Mouse (Mus musculus): ENCODE data around the gene Prss32.
"Not testable (repeated sequence)": the region's sequence is repeated elsewhere in the genome, so short reads cannot be mapped to it uniquely, and the experiment has no call there.

Gene Prss32

DNA sequence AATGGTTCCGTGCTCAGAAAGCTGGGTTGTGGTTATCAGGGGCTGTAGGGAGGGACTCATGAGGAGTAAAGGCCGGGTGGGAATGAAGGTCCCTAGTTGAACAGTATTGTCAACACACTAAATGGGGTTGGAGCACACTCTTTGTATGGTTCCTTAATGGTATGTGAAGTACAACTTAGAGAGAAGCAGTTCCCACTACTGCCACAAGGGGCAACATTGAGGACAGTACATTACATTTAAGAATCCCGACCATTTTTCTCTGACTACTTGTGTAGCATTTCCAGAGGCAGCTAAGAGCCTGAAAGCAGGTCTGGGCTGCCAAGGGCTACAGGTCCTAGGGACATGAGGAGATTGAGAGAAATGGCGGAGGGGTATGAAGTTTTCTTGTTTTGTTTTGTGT lies 2.5 kb upstream of the Prss32 start:
- DNase-seq (ENCODE audit: low read depth, low spot score) = no peak

DNA sequence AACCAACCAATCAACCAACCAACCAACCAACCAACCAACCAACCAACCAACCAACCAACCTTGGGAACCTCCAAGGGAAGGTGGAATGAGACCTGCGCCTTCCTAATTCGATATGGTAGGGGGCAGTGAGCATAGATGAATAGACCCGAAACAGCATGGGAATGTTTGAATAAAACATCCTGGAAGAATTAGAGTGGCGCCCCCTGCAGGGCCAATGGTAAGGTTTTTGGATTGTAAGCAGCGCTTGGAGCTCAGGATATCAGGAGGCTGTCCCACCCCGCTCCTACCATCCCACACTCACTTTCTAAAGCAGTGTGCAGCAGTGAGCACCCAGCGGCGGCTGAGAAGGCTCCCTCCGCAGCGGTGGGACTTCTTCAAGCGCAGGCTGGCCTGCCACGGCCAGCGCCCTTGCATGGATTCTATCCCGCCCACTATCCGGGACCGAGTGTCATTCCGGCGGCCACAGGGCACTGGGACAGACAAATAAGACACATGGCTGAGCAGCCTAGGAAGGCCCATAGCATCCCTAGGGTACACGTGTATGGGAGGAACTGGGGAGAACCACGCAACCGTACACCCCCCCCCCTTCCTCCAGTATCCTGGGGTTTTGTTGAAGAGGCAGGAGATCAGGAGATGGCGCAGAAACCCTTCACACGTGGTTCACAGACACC lies 379 bp upstream of the Prss32 start:
- DNase-seq (ENCODE audit: low read depth, low spot score) = no peak

DNA sequence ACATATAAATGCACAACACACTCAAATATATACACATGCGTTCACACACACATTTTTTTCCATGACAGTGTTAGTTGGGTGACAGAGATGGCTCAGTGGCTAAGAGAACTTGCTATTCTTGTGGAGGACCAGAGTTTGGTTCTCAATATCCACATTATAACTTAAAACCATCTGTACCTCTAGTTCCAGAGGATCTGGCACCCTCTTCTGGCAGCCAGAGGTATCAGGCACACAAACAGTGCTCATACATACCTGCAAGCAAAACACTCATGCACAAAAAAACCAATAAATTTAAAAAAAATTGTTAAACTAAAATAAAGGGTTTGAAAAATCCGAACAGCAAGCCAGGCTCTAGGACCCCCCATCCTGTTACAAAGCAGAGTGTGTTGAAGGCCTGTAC lies 6.4 kb downstream of the Prss32 start:
- DNase-seq (ENCODE audit: low read depth, low spot score) = no peak

DNA sequence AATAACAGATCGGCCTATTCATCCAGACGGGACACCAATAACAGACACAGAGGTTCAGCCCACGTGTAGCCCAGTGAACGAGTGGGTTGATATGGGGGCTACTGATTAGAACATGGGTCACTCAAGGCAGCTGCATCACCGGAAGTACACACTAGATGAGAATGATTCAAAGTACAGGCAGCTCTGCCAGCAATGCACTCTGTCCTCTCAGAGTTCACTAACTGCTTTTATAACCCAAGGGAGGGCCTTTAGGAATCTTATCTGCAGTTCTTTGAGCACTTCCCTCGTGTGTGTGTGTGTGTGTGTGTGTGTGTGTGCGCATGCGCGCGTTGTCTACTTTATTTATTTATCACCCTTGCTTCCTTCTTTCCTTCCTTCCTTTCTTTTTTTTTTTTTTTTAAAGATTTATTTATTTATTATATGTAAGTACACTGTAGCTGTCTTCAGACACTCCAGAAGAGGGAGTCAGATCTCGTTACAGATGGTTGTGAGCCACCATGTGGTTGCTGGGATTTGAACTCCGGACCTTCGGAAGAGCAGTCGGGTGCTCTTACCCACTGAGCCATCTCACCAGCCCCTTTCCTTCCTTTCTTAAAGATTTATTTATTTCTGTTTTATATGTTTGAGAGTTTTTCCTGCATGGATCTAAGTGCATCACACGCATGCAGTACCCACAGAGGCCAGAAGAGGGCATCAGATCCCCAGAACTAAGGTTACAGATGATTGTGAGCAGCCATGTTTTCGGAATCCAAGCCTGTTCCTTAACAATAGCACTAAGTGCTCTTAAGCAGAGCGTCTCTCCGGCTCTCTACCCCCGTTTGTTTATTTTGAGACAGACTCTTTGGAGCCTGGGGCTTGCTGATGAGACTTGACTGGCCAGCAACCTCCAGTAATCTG lies 7.4 kb downstream of the Prss32 start:
- no peak for DNase-seq (ENCODE audit: low read depth, low spot score)

DNA sequence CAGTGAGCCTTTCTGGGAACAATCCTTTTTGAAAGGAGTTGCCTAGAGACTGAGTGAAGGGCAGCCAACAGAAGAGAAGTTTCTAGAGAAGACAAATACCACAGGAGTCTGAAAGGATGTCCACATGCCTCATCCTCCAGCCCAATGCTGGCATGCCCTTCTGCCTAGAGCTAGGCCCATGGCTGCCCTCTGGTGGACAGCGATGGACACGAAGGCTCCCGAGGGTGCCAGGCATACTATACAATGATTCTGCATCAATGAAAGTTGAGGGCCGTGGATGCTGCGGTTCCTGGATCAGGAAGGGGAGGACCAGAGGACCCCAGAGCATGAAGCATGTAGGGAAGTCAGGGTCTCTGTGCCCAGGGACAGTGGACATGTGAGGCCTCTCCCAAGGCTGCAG lies 9.6 kb downstream of the Prss32 start:
- no peak for DNase-seq (ENCODE audit: low read depth, low spot score)

DNA sequence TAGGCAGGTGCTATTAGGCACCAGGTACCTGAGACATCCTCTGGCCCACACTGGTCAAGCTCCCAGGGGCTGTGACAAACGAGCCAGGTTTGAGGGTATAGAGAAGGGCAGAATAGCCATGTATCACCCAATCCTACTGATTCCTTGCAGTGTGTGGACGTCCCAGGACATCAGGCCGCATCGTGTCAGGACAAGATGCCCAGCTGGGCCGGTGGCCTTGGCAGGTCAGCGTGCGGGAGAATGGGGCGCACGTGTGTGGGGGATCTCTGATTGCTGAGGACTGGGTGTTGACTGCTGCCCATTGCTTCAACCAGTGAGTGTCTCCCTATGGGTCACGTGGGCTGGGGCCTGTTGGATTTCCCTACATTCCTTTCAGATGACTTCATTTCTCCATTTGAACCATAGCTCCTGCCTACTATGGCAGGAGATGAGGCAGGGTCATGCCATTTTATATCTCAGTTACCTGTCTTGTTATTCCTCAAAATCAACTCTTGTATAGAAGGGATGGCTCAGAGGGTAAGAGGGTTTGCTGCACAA lies 10.6 kb downstream of the Prss32 start:
- DNase-seq (ENCODE audit: low read depth, low spot score) = no peak

DNA sequence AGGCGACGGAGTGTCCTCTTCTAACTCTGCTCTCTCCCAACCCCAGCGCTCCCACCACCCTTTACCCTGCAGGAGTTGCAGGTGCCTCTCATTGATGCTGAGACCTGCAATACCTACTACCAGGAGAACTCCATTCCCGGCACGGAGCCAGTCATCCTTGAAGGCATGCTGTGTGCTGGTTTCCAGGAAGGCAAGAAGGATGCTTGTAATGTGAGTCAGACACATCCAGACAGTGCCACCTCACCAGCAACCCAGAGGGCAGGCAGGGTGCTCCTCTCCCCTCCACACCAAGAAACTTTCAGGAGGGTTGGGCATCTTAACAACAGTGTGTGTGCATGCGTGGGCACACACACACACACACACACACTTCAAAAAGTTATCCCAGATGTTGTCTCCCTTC lies 13.5 kb downstream of the Prss32 start:
- no peak for DNase-seq (ENCODE audit: low read depth, low spot score)

DNA sequence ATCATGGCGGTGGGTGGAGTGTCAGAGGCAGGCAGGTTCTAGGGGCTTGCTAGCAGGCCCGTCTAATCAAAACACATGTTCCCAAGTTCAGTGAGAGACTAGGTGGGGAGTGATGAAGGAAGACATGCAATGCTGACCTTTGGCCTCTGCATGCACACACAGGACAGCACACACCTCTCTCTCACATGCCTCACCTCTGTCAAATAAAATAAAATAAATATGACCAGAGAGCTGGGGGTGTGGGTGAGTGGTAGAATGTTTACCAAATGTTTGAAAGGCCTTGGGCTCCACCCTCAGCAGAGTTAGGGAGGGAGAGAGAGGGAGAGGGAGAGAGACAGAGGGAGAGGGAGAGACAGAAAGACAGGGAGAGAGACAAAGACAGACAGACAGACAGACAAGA lies 14.3 kb downstream of the Prss32 start:
- no peak for DNase-seq (ENCODE audit: low read depth, low spot score)

DNA sequence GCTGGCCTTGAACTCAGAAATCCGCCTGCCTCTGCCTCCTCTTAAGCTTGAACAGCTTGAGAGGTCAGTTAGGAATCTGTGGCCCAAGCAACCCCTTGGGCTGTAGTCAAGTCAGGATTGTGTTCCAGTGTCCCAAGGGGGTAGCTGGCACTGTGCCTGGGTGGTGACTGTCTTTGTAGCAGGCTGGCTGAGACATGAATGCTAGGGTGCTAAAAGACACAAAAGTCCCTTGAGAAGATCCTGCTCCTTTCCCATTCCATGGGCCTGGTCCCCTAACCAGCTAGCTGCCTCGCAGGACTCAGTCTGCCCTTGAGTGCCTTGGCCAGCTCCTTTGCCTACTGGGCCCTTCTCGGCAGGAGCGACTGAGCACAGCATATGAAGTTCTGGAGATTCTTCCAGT lies 19.3 kb downstream of the Prss32 start:
- no peak for DNase-seq (ENCODE audit: low read depth, low spot score)

DNA sequence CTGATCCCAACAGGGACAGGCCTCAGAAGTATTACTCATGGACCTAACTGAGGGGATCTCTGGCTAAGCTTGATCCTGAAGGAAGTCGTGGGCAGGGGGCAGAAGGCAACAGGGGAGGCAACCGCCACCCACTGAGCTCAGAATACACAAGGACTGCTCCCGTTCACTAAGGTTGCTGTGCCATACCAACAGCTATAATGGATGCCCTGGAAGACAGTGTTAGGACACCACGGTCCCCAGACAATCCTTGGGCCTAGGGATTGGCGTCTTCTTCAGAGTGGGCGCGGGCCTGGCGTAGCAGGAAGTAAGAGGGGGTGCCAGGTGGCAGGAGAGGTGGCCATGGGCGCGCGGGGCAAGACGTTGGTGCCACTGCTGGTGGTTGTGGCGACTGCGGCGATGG lies 24.1 kb downstream of the Prss32 start, which contains the start of gene Prss21:
Gene Prss21, plus strand, starts transcription at position 301 of the 400 bp plus-strand sequence.
- DNase-seq (ENCODE audit: low read depth, low spot score) = no peak

DNA sequence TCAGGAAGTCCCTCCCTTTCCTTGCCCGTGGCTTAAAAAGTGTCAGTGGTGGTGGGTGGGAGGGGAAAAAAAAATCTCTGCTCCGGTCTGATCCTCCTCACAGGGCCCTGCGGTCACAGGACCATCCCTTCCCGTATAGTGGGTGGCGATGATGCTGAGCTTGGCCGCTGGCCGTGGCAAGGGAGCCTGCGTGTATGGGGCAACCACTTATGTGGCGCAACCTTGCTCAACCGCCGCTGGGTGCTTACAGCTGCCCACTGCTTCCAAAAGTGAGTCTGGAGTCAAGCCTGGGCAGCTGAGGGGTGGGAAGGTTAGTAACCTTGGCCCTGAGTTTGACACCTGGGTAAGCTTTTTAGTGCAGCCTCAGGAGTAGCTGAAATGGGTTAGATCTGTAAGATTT lies 24.9 kb downstream of the Prss32 start:
- no peak for DNase-seq (ENCODE audit: low read depth, low spot score)

DNA sequence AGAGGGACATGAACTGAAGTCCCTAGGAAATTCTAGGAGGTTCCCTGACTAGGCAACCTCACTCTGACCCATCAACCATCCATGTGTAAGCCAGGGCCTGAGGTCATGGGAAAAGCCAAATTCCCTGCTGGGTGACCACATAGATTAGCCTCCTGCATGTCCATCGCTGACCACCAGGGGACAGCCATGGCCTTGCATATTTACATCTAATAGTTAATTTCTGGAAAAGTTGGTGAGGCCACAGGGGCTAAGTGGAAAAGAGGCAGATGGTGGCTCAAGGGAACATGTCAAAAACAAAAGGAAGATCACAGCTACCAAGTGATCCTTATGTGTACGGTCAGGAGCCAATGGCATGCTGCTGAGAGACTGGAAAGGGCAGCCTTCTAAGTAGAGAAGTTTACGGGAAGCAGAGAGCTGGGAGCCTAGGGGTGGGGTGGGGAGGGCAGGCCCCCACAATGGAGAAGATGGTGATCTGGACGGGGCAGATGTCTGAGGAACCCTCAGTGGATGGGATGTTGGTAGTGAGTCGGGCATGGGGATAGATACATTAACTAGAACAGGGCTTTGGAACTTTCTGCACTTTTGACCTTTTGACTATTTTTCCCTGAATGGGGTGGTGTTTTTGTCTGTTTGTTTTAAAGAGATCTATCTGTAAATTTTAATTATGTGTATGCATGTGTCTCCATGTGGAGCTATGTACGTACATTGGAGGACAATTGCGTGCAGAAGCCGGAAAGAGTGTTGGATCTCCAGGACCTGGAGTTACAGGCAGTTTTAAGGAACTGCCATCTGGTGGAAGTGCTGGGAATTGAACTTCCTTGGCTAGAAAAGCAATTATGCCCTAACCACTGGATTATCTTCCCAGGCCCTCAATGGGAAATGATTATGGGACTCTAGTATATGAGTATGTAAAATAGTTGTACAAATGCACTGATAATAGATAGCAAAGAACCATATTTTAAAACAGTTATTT lies 30.5 kb downstream of the Prss32 start:
- peak; percentile 22 for DNase-seq (ENCODE audit: low read depth, low spot score)

DNA sequence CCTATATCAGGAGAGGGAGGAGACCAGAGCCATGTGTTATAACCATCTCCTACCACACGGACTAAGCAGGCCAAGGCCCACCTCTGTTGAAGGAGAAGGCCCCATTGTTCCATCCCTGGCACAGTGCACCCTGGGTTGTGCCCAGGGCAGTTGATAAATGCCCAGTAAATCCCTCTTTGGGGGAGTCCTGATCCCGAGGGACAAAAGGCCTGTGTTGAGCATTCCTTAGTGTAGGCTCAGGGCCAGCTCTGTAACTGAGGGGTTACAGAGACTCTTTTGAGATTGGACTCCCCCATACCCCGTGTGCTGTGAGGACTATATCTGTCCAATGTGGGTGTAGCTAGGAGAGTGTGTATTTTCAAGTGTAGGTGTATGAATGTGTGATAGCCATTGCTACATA lies 33.1 kb downstream of the Prss32 start:
- DNase-seq (ENCODE audit: low read depth, low spot score) = no peak

DNA sequence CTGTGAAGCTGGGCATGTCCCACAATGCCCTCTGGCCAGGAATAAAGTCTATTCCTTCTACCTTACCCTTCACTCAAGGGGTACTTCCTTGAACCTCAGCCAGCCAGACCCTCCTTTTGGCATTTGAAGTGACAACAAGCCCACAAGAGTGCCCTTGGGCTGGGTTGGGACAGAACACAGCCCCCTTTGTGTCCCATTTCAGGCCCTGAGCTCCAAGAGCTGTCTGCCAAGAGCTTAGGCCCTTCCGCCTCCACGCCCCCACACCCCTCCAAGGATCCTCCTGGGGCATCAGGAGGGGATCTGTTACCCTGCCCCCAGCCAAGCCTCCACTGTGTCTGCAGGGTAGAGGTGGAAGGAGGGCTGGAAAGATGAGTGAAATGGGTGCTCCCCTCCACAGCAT lies 33.5 kb downstream of the Prss32 start:
- no peak for DNase-seq (ENCODE audit: low read depth, low spot score)

DNA sequence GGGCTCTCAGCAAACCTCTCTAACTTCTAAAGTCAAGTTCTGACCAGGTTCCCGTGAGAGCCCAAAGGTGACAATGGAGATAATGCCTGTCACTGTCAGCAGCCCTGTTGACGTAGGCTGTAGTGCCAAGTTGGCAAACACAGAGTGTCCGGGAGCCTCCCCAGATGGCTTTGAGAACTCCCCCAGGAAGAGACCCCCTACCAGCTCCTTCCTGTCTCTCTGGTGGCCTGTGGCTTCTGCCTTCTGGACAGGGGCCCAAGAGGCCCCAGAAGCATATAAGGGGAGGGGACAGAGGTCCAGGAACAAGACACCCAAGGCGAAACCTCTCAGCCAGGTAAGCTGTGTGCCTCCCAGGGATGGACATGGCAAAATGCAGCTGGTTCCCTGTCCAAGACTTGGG lies 36.9 kb downstream of the Prss32 start, which contains the start of the genes Dcpp1 and Dcpp2:
Gene Dcpp1, plus strand, starts transcription at position 301 of the 400 bp plus-strand sequence.
Gene Dcpp2, plus strand, starts transcription at position 305 of the 400 bp plus-strand sequence.
- DNase-seq (ENCODE audit: low read depth, low spot score) = not testable (repeated sequence)
